Mouse (Mus musculus) lung, postnatal 0 days (tissue): ENCODE measurements around the gene Zzef1.

Source experiments
- CTCF ChIP-seq: IDR thresholded peaks from 2 replicates; pipeline ENCODE4 v1.5.1; 2016; ENCODE audit warnings: antibody characterized with exemption, mild to moderate bottlenecking
- EP300 ChIP-seq: IDR thresholded peaks from 2 replicates; pipeline ENCODE4 v1.6.1; 2016; ENCODE audit warnings: antibody characterized with exemption, mild to moderate bottlenecking, control low read depth

- TF ChIP-seq CTCF (no peak), EP300 (no peak)
Measured at GRCm38 (mm10) chr11:72852122-72852521, 56.1 kb downstream of the Zzef1 start.
